Mouse (Mus musculus) heart, embryonic 14.5 days (tissue): Measurements from ENCODE around the gene Lrp11. TPM values are rescaled to one million over a fixed set of nuclear protein-coding genes. Genes with fewer than 3 reads are reported as not detected.

Experiments used
- ATAC-seq: fragments of 200-750 bp; cut with Nextera tagmentation; 2 replicates; pipeline ENCODE4 v1.8.0; 2017; ENCODE audit warnings: low read depth, moderate TSS enrichment; ENCODE audit not compliant: insufficient number of reproducible peaks, insufficient read depth, low FRiP score
- H3K27ac ChIP-seq, 2 experiments: fragments of 200-500 bp in 1 of 2; fragments of 300-500 bp in 1 of 2; sonication (generic) in 1 of 2; replicated peaks in 1 of 2; 2 replicates each; pipeline ENCODE4 v1.5.1; 2012 to 2014; ENCODE audit warnings: low read depth in 2 of 2, low read length in 2 of 2, control low read depth in 1 of 2, mild to moderate bottlenecking in 1 of 2, mixed read lengths in 1 of 2; ENCODE audit not compliant: control insufficient read depth in 1 of 2, insufficient read depth in 1 of 2
- H3K27me3 ChIP-seq: fragments of 300-500 bp; sonication (generic); 2 replicates; pipeline ENCODE4 v1.6.1; 2014; ENCODE audit warnings: mild to moderate bottlenecking, low read length, control low read depth; ENCODE audit not compliant: control insufficient read depth, insufficient read depth
- H3K36me3 ChIP-seq: fragments of 300-500 bp; sonication (generic); 2 replicates; pipeline ENCODE4 v1.6.1; 2014; ENCODE audit warnings: mild to moderate bottlenecking, control low read depth, low read length, mixed read lengths; ENCODE audit not compliant: control insufficient read depth, insufficient read depth
- H3K4me1 ChIP-seq, 2 experiments: fragments of 200-500 bp in 1 of 2; fragments of 300-500 bp in 1 of 2; sonication (generic) in 1 of 2; 2 replicates each; pipeline ENCODE4 v1.6.1; 2012 to 2014; ENCODE audit warnings: low read length in 2 of 2, control low read depth in 1 of 2, mixed read lengths in 1 of 2; ENCODE audit not compliant: control insufficient read depth in 2 of 2, insufficient read depth in 2 of 2
- H3K4me2 ChIP-seq: fragments of 300-500 bp; sonication (generic); 2 replicates; pipeline ENCODE4 v1.6.1; 2014; ENCODE audit warnings: mild to moderate bottlenecking, low read length
- H3K4me3 ChIP-seq, 2 experiments: fragments of 200-500 bp in 1 of 2; fragments of 300-500 bp in 1 of 2; sonication (generic) in 1 of 2; 2 replicates each; pipeline ENCODE4 v1.5.1; 2012 to 2014; ENCODE audit warnings: low read length in 2 of 2, mild to moderate bottlenecking in 2 of 2, control low read depth in 1 of 2, low read depth in 1 of 2, moderate library complexity in 1 of 2; ENCODE audit not compliant: control insufficient read depth in 1 of 2, insufficient read depth in 1 of 2
- H3K9ac ChIP-seq: fragments of 300-500 bp; sonication (generic); 2 replicates; pipeline ENCODE4 v1.6.1; 2014; ENCODE audit warnings: mild to moderate bottlenecking, low read length
- H3K9me3 ChIP-seq: fragments of 300-500 bp; sonication (generic); 2 replicates; pipeline ENCODE4 v1.6.1; 2016; ENCODE audit warnings: low read length, control low read depth; ENCODE audit not compliant: control insufficient read depth
- WGBS: fragments of 180-500 bp; shearing (Covaris S2); extraction: QIAGEN DNeasy Blood & Tissue Kit; methylation state at CpG from one replicate; pipeline ENCODE4 v1.1.7; 2014; 5-methylcytosine and 5-hydroxymethylcytosine counted together
- polyA plus RNA-seq: library from polyadenylated mRNA; unstranded; fragments of >200 nt; fragmentation: Nextera tagmentation; extraction: Ambion mirVana; gene quantifications from 2 replicates; pipeline ENCODE4 v1.2.1, GENCODE M21; 2014

Gene Lrp11
- 1.5 and 1.9 TPM in 2 replicates for polyA plus RNA-seq

- no peaks in the 10 kb centered on the region for H3K36me3 ChIP-seq
- ATAC-seq: peak; percentile 88
- H3K9ac ChIP-seq: peak within 1 kb of the TSS; percentile 67
- peak within 1 kb of the TSS; percentile 98 for H3K4me2 ChIP-seq
- no peaks in the 10 kb centered on the region for H3K9me3 ChIP-seq
- peak within 1 kb of the TSS; percentile 60 to 63 for H3K4me3 ChIP-seq
- H3K27ac ChIP-seq: no peak within 1 kb of the TSS
- H3K4me1 ChIP-seq: peaks cover 0 to 8% of the 10 kb centered on the region in 2 experiments; a peak in 3 of 4 replicates
- under 1% methylated on average over 67 of the region's 76 CpGs for WGBS
- peaks cover 10% of the 10 kb centered on the region for H3K27me3 ChIP-seq
These were observed at the start of gene Lrp11 for GRCm38 (mm10) chr10:7589592-7590233. TSS of gene Lrp11 (plus strand) at chr10:7589800.

GRCm38 (mm10) chr10:7578002-7578401, 11.6 kb upstream of the Lrp11 start:
- Histone ChIP-seq H3K4me1 (no peaks in the 10 kb centered on the region), H3K9ac (no peak overlapping the region), H3K4me2 (no peak overlapping the region), H3K36me3 (no peaks in the 10 kb centered on the region), H3K27me3 (no peaks in the 10 kb centered on the region), H3K9me3 (no peaks in the 10 kb centered on the region), H3K4me3 (no peak overlapping the region), H3K27ac (no peak overlapping the region)
- ATAC-seq: no peak

DNA sequence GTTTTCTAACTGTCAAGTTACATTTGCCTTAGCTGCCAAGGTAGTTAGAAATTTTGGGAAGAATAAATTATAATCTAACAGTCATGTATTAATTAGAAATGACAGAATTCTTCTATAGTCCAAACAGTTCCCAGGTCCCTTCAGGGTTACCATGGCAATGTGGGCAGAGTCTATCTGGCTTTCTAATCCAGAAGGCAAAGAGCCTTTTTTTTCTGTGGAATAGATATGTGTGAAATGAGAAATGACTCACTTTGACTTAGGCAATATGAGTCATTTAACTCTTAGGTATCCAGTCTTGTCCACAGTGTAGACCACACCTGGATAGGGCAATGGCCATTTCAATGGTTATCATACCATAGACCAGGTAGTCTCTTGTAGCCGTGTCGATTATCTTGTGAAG, 8.2 kb upstream of the Lrp11 start:
- Histone ChIP-seq H3K4me2 (no peak overlapping the region), H3K9ac (no peak overlapping the region), H3K27me3 (no peaks in the 10 kb centered on the region), H3K4me1 (peaks cover 0 to 2% of the 10 kb centered on the region in 2 experiments; a peak in 2 of 4 replicates), H3K36me3 (no peaks in the 10 kb centered on the region), H3K27ac (no peak overlapping the region), H3K4me3 (no peak overlapping the region), H3K9me3 (no peaks in the 10 kb centered on the region)
- WGBS: 77% methylated on average over 2 of the region's 2 CpGs
- no peak for ATAC-seq

DNA sequence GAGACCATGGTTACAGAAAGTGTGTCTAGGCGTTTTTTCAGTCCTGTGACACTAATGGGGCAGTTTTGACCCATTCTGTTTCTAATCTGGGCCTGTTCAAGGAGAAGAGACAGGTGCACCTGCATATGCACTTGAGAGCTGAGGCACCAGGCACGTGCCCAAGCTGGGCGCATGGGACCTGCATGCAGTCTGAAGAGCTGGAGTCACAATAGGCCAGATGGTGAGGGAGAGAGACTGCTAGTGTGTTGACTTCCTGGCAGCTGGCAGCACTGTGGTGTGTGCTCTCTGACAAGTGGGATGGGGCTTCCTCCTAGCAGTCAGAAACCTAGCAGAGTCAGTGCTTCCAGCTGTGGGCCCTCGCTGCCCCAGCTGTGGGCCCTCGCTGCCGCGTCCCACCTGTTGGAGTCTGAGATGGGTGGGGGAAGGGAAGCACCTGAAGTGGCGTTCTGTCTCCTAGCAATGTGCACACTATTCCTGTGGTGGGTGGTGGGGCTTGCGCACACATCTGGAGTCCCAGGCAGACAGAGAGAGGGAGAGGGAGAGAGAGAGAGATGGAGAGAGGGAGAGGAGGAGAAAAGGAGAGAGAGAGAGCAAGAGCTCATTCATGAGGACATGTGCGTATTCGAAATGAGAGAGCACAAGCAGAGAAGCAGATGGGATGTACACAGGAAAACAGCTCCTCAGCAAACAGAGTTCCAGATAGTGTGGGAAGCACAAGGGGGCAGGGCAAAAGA, 7.3 kb upstream of the Lrp11 start:
- peaks cover 0 to 2% of the 10 kb centered on the region in 2 experiments; a peak in 2 of 4 replicates for H3K4me1 ChIP-seq
- H3K9me3 ChIP-seq: no peaks in the 10 kb centered on the region
- no peak overlapping the region for H3K4me3 ChIP-seq
- H3K27ac ChIP-seq: no peak overlapping the region
- peak; percentile 43 for ATAC-seq
- no peak overlapping the region for H3K4me2 ChIP-seq
- 29% methylated on average over 11 of the region's 11 CpGs for WGBS
- H3K9ac ChIP-seq: no peak overlapping the region
- H3K36me3 ChIP-seq: no peaks in the 10 kb centered on the region
- H3K27me3 ChIP-seq: no peaks in the 10 kb centered on the region

GRCm38 (mm10) chr10:7582891-7583557, 6.6 kb upstream of the Lrp11 start:
- Histone ChIP-seq H3K9me3 (no peaks in the 10 kb centered on the region), H3K4me1 (peaks cover 0 to 2% of the 10 kb centered on the region in 2 experiments; a peak in 2 of 4 replicates), H3K9ac (no peak overlapping the region), H3K4me2 (no peak overlapping the region), H3K27me3 (no peaks in the 10 kb centered on the region), H3K27ac (no peak overlapping the region), H3K36me3 (no peaks in the 10 kb centered on the region), H3K4me3 (no peak overlapping the region)
- 30% methylated on average over 7 of the region's 7 CpGs for WGBS
- ATAC-seq: no peak

DNA sequence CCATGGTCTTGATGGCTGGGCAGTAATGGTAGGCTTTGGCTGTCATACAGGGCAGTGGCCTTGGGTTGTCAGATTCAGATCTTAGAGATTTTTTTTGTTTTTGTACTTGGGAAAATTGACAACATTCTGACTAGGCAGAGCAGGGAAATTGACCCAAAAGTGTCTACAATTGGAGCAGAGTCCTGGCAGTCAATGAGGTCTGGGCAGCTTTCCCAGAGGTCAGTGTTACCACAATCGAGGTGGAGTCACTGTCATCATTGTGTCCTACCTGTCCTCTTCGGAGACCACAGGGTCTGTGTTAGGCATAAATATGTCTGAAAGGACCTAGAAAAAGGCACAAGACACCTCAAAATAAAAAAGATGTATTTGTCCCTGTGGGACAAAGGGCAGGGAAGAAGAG, 2.8 kb upstream of the Lrp11 start:
- H3K27ac ChIP-seq: no peak overlapping the region
- H3K4me3 ChIP-seq: no peak overlapping the region
- H3K9ac ChIP-seq: no peak overlapping the region
- no peak overlapping the region for H3K4me2 ChIP-seq
- peaks cover 8% of the 10 kb centered on the region for H3K27me3 ChIP-seq
- no peak for ATAC-seq
- no peaks in the 10 kb centered on the region for H3K9me3 ChIP-seq
- H3K4me1 ChIP-seq: peaks cover 2 to 8% of the 10 kb centered on the region in 2 experiments
- H3K36me3 ChIP-seq: no peaks in the 10 kb centered on the region
- 64% methylated on average over 2 of the region's 2 CpGs for WGBS

DNA sequence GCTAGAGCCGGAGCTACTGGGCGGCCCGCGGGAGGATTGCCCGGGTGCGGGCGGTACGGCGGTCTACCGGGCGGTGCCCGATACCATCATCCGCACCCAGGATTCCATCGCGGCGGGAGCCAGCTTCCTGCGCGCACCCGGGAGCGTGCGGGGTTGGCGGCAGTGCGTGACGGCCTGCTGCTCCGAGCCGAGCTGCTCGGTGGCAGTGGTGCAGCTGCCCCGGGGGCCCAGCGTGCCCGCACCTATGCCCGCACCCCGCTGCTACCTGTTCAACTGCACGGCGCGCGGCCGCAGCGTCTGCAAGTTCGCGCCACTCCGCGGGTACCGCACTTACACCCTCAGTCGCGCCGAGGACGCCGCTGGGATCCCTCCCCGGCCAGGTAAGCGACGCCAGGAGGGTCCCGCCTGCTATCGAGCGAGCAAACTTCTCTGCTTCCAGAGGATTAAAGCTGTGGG, 662 bp downstream of the Lrp11 start:
- Histone ChIP-seq H3K4me2 (peak overlapping the region; percentile 98), H3K27ac (no peak overlapping the region), H3K4me1 (peaks cover 0 to 8% of the 10 kb centered on the region in 2 experiments; a peak in 3 of 4 replicates), H3K27me3 (peaks cover 10% of the 10 kb centered on the region), H3K9ac (peak overlapping the region; percentile 55), H3K4me3 (peak overlapping the region; percentile 60 to 63), H3K36me3 (no peaks in the 10 kb centered on the region), H3K9me3 (no peaks in the 10 kb centered on the region)
- ATAC-seq: no peak; the same call in 1 of the 2 replicates
- WGBS: under 1% methylated on average over 49 of the region's 54 CpGs
